19 mouse cellular contexts compared by ENCODE assay signal in the genomic region with DNA sequence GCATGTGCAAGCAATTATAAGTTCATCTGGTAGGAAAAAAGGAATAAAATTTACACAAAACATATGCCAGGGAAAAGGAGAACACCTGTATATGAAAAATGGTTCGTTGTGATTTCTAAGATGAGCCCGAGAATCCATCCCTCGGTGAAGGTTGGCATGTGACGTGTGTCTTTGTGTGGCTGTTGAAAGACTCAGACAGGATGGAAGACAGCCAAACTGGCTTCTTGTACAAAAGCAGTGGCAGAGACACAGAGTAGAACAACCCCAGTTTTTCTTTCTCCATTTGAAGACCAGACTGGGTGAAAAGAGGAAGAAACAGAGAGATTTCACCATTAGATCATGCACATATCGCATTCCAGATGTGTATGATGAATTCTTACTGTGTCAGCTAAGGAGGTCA.
"Had no signal": no experiment of that assay in that cellular context is flagged by ENCODE, and none has a peak within 500 bp of the region (broad histone marks: within the 10 kb centered on the region; RNA-seq: fewer than 3 reads in every experiment).

No protein-coding gene starts in this region.

- H3K9ac ChIP-seq: kidney, embryonic 15.5 days; limb, embryonic 12.5 days; limb, embryonic 15.5 days; liver, embryonic 14.5 days; liver, postnatal 0 days; lung, embryonic 14.5 days; midbrain, embryonic 13.5 days; neural tube, embryonic 13.5 days; stomach, embryonic 15.5 days had no signal

- H3K36me3 ChIP-seq: kidney, embryonic 15.5 days; limb, embryonic 12.5 days; limb, embryonic 15.5 days; midbrain, embryonic 13.5 days; neural tube, embryonic 13.5 days; stomach, embryonic 15.5 days had no signal

- H3K9me3 ChIP-seq: kidney, embryonic 15.5 days; limb, embryonic 12.5 days; limb, embryonic 15.5 days; midbrain, embryonic 13.5 days; neural tube, embryonic 13.5 days; stomach, embryonic 15.5 days had no signal

- H3K4me2 ChIP-seq: kidney, embryonic 15.5 days; limb, embryonic 12.5 days; limb, embryonic 15.5 days; liver, embryonic 11.5 days; lung, embryonic 14.5 days; midbrain, embryonic 13.5 days; neural tube, embryonic 13.5 days; stomach, embryonic 15.5 days had no signal

- H3K4me3 ChIP-seq: kidney, embryonic 15.5 days; limb, embryonic 12.5 days; limb, embryonic 15.5 days; midbrain, embryonic 13.5 days; myocyte; neural tube, embryonic 13.5 days; stomach, embryonic 15.5 days had no signal

- ATAC-seq: liver, postnatal 0 days; lung, postnatal 0 days; midbrain, embryonic 13.5 days had no signal

- DNase-seq: kidney, postnatal 14 days; kidney, postnatal 4 days; liver, postnatal 0 days; lung, embryonic 14.5 days; retina, postnatal 1 day; right cerebral cortex, postnatal 25 days; spleen, adult 18-20 months; thymus, postnatal 25 days had no signal

- H3K27ac ChIP-seq: kidney, embryonic 15.5 days; limb, embryonic 12.5 days; limb, embryonic 15.5 days; liver, embryonic 14.5 days; macrophage; midbrain, embryonic 13.5 days; neural tube, embryonic 13.5 days; stomach, embryonic 15.5 days had no signal

- H3K27me3 ChIP-seq: kidney, embryonic 15.5 days; limb, embryonic 12.5 days; limb, embryonic 15.5 days; midbrain, embryonic 13.5 days; neural tube, embryonic 13.5 days; stomach, embryonic 15.5 days had no signal
